ENCODE assay signal across 7 mouse cellular contexts in the genomic region with DNA sequence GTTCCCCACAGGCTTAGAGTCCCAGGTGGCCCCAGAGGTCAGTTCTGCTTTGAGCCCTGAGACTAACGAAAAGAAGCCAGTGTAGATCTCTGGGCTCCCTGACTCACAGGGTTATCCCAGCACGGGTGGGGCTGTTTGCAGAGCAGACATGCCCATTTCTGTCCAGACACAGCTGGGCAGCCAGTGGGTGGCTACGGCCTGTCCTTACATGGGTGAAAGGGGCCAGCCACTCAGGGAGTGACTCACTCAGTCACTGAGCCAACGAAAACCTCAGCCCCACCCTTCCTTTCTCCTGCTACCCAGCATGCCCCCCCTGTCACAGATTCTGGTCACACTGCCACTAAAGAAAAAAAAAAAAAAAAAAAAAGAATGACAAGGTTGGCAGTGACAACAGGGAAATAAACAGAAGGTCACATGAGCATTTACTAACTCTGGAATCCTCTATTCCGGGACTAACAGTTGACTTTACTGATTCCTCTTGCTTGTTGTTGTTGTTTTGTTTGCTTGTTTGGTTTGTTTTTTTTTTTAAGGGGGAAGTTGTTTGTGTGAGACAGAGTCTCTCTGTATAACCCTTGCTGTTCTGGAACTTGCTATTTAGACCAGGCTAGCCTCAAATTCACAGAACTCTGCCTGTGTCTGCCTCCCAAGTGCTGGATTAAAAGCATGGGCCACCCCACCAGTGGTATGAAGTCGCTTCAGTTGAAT. TPM values are rescaled to one million over a fixed set of nuclear protein-coding genes. Genes with fewer than 3 reads are reported as not detected.
A peak's percentile ranks its signal among the peaks of the same experiment; 100 is the strongest.
DNase-seq lines count a peak whose midpoint lies in the region; ATAC-seq and TF ChIP-seq lines count a peak whose summit lies in the region.

No protein-coding gene starts in this region.

- H3K4me2 ChIP-seq in limb, embryonic 14.5 days (replicated peaks; ENCODE audit: low read depth, low read length, severe bottlenecking) = no peak overlapping the region

- H3K79me2 ChIP-seq in C2C12 (ENCODE audit: control insufficient read depth, insufficient read depth) = no peaks in the 10 kb centered on the region

- no peak for TF ChIP-seq CTCF in C2C12 (IDR thresholded peaks at IDR 0.05; ENCODE audit: control insufficient read depth, insufficient read depth, insufficient read length)
- TF ChIP-seq CTCF in E14TG2a.4 (conservative IDR thresholded peaks at IDR 0.05; ENCODE audit: low read length) = no peak
- no peak for TF ChIP-seq CTCF in cortical plate, adult 2 months (IDR thresholded peaks at IDR 0.05; ENCODE audit: extremely low read depth, insufficient read depth, low read length)

- ATAC-seq in limb, embryonic 14.5 days (ENCODE audit: low FRiP score, low read depth) = 0 out of 2 replicates have a peak, but pooled peaks have one; percentile 14
- ATAC-seq in monocyte, adult 5-6 weeks (replicated peaks; ENCODE audit: insufficient number of reproducible peaks, low FRiP score, low TSS enrichment, poor library complexity, severe bottlenecking) = peak; percentile 83

- H3K79me3 ChIP-seq in C2C12 (ENCODE audit: low read depth) = no peaks in the 10 kb centered on the region

- H3ac ChIP-seq in C2C12 (ENCODE audit: control insufficient read depth, insufficient read length, low read depth) = peak overlapping the region; percentile 70

- TF ChIP-seq POLR2A in cortical plate, adult 2 months (IDR thresholded peaks at IDR 0.05; ENCODE audit: extremely low read depth, insufficient read depth, low read length) = no peak
- no peak for TF ChIP-seq POLR2A in limb, embryonic 14.5 days (IDR thresholded peaks at IDR 0.05; ENCODE audit: borderline replicate concordance, extremely low read depth, insufficient read depth, insufficient read length)

- no peak overlapping the region for H3K9ac ChIP-seq in limb, embryonic 14.5 days (ENCODE audit: low read depth, low read length, severe bottlenecking)

- H3K27ac ChIP-seq in cortical plate, adult 2 months (ENCODE audit: insufficient read depth, low read length) = peak overlapping the region; percentile 56
- no peak overlapping the region for H3K27ac ChIP-seq in limb, embryonic 14.5 days (replicated peaks; ENCODE audit: low read depth, low read length)

- H3K27me3 ChIP-seq in C2C12 (ENCODE audit: control insufficient read depth, insufficient read depth, insufficient read length) = no peaks in the 10 kb centered on the region
- no peaks in the 10 kb centered on the region for H3K27me3 ChIP-seq in E14TG2a.4 (ENCODE audit: insufficient read depth, low read length)
- H3K27me3 ChIP-seq in limb, embryonic 14.5 days (ENCODE audit: control insufficient read depth, insufficient read depth, low read length) = no peaks in the 10 kb centered on the region

- H3K4me1 ChIP-seq in E14TG2a.4 (replicated peaks; ENCODE audit: low read depth, low read length) = peaks cover 95% of the 10 kb centered on the region
- H3K4me1 ChIP-seq in cortical plate, adult 2 months (ENCODE audit: control insufficient read depth, insufficient read depth, low read length) = peaks cover 4% of the 10 kb centered on the region
- peaks cover 33% of the 10 kb centered on the region for H3K4me1 ChIP-seq in limb, embryonic 14.5 days (ENCODE audit: control insufficient read depth, insufficient read depth, low read length)

- intact Hi-C loops in heart, postnatal 10 days (cut with DNase I) = loop anchor here (2.0 kb wide), 1 partner anchor 49 kb away; no protein-coding TSS in a partner anchor

- peak; percentile 92 to 94 for DNase-seq in heart, postnatal 10 days
- no peak for DNase-seq in limb, embryonic 14.5 days (ENCODE audit: low spot score)
- DNase-seq in thymus, postnatal 4 days = peak; percentile 63

- WGBS in limb, embryonic 14.5 days = 57% methylated on average over 6 of the region's 6 CpGs

- no peak overlapping the region for H3K4me3 ChIP-seq in C2C12 (ENCODE audit: insufficient read depth, poor library complexity, severe bottlenecking)
- peak overlapping the region; percentile 69; the same call in 1 of the 2 replicates for H3K4me3 ChIP-seq in E14TG2a.4 (replicated peaks; ENCODE audit: low read length)
- H3K4me3 ChIP-seq in cortical plate, adult 2 months (ENCODE audit: insufficient read depth, low read length) = no peak overlapping the region
- H3K4me3 ChIP-seq in limb, embryonic 14.5 days (replicated peaks; ENCODE audit: low read length) = no peak overlapping the region

- H3K9me3 ChIP-seq in E14TG2a.4 (ENCODE audit: low read length) = no peaks in the 10 kb centered on the region
- H3K9me3 ChIP-seq in limb, embryonic 14.5 days (ENCODE audit: control insufficient read depth, low read length) = no peaks in the 10 kb centered on the region

- no peaks in the 10 kb centered on the region for H3K36me3 ChIP-seq in C2C12 (ENCODE audit: control insufficient read depth, insufficient read depth)
- H3K36me3 ChIP-seq in E14TG2a.4 (ENCODE audit: insufficient read depth, low read length) = no peaks in the 10 kb centered on the region
- no peaks in the 10 kb centered on the region for H3K36me3 ChIP-seq in limb, embryonic 14.5 days (ENCODE audit: control insufficient read depth, insufficient read depth, low read length)

TF ChIP-seq in C2C12, 6 proteins besides CTCF, POLR2A, EP300 and RAD21:
- TF ChIP-seq FOSL1 (IDR thresholded peaks at IDR 0.05; ENCODE audit: insufficient read depth, low read length, poor library complexity, severe bottlenecking) = peak; percentile 75
- TF ChIP-seq USF1 (IDR thresholded peaks at IDR 0.05; ENCODE audit: low read depth) = peak; percentile 94
- TF ChIP-seq MYOD1 (IDR thresholded peaks at IDR 0.05; ENCODE audit: control insufficient read depth, insufficient read length, low read depth) = peak; percentile 54
- no peak for TF ChIP-seq MYOG (IDR thresholded peaks at IDR 0.05; ENCODE audit: control insufficient read depth, extremely low read depth, insufficient read length)
- TF ChIP-seq MAX (IDR thresholded peaks at IDR 0.05) = peak; percentile 86

RNA-seq across cellular contexts. Expression of a gene that starts 50.7 kb away (rescaled TPM):
- 49.7 TPM for polyA plus RNA-seq in C2C12 (2012; fragmentation: generic; extraction: Trizol)
- 35.7 and 37.1 TPM in 2 replicates for polyA plus RNA-seq in cortical plate, adult 2 months (2012; rRNA removed)
- 10 to 100 TPM; 60.3 to 67.5 TPM for total RNA-seq in heart, postnatal 10 days (2021)
- 37.1 and 50.8 TPM in 2 replicates for polyA plus RNA-seq in limb, embryonic 14.5 days (2012; rRNA removed)
- 33.9 and 37.0 TPM in 2 replicates for polyA plus RNA-seq in limb, embryonic 14.5 days (2014; fragmentation: Nextera tagmentation; extraction: Ambion mirVana)
- total RNA-seq in monocyte, adult 5-6 weeks (2017) = 15.1 to 32.7 TPM (median 18.2 TPM) in 3 replicates
